Mouse (Mus musculus) CD4-positive, CD25-positive, alpha-beta regulatory T cell, adult 2 months (primary cell): Measurements from ENCODE around the gene Snrnp70.

Experiments used
- DNase-seq: peaks from one replicate; pipeline ENCODE4 v3.0.0-alpha.2; 2012; ENCODE audit warnings: low read depth, low spot score

Snrnp70 gene

GRCm38 (mm10) chr7:45338161-45338911 is 57.2 kb downstream of the Snrnp70 start:
- peak; percentile 76 for DNase-seq

- DNase-seq = peak; percentile 23
Measured at GRCm38 (mm10) chr7:45337469-45337868, 58.1 kb downstream of the Snrnp70 start.

GRCm38 (mm10) chr7:45336319-45336718 is 59.2 kb downstream of the Snrnp70 start:
- DNase-seq = no peak

DNA sequence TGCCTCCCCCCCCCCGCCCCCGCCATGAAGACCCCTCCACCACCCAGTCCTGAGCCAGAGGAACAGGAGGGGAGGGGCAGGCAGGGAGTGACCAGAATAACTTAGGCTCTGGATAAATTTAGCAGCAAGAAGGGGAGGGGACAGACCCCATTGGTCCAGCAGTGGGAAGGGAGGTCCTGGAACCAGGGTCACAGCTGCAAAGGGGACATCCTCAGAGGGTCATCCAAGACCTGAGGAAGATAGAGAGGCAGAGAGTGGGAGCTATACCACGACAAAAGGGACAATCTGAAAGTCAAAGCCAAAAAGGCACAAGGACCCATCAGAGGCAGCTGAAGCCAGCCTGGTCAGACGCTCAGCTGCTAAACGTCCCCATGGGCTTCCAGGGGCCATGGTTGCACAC is 60.5 kb downstream of the Snrnp70 start, which contains the start of gene Hrc:
TSS of gene Hrc (plus strand) at position 235 of the 400 bp plus-strand sequence.
- DNase-seq = no peak

- no peak for DNase-seq
Measured at GRCm38 (mm10) chr7:45334605-45335004, 60.9 kb downstream of the Snrnp70 start.

DNA sequence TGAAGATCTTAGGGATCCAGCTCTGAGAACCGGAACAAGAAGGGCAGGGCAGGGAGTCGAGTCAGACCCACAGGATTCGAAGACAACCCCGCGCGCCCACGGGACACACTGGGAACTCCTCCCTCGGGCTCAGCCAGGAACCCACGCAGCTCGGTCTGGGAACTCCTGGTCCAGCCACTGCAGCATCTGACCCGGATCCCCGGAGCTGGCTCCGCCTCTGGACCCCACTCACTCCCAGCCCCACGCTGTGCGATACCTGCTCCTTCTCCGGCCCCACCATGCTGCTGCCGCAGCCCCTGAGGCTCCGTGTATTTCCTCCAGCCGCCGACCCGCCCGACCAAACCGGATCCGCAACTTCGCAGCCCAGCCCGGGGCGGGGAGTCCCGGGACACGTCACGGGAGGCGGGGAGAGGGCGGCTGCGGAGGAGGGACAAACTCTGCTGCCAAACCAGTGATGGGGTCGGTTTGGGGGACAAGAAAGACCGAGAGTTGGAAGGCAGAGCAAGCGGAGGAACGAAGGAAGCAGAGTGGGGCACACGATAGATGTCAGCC is 62.0 kb downstream of the Snrnp70 start, which contains the start of gene Trpm4:
TSS of gene Trpm4 (minus strand) at position 350 of the 552 bp plus-strand sequence.
- peak; percentile 91 for DNase-seq

- DNase-seq = peak; percentile 70
Measured at GRCm38 (mm10) chr7:45332685-45333425, 62.7 kb downstream of the Snrnp70 start.

GRCm38 (mm10) chr7:45331502-45331901 is 64.0 kb downstream of the Snrnp70 start:
- DNase-seq = no peak

DNA sequence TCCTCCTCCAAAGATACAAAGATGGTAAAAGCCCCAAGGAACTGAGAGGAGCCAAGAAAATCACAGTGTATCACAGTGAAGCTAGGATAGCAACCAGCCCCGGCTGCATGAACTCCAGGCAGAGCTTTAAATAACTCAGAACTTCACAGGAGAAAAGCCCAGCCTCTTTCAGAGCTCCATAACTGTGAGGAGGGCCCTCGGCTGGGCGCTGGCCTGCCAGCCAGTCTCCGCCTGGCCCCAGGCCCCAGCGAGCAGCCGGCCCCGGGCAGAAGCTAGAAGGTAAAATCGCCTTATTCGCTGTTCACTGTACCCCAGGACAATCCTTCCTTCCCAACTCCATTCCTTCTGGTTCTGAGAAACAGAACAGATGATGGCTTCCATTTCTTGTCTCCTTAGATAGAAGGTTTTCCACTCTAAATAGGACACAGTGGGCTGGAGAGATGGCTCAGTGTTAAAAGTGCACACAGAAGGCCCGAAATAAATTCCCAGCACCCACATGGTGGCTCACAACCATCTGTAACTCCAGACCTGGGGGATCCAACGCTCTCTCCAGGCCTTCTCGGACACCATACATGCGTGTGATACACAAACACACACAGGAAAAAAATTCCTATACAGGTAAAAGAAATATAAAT is 66.6 kb downstream of the Snrnp70 start:
- no peak for DNase-seq
